Mouse (Mus musculus): Measurements from ENCODE around the gene Cdkl4. TPM values are rescaled to one million over a fixed set of nuclear protein-coding genes. Genes with fewer than 3 reads are reported as not detected.

Gene Cdkl4
- polyA plus RNA-seq, 1 experiment from 2014 or later: 6.3 TPM

DNA sequence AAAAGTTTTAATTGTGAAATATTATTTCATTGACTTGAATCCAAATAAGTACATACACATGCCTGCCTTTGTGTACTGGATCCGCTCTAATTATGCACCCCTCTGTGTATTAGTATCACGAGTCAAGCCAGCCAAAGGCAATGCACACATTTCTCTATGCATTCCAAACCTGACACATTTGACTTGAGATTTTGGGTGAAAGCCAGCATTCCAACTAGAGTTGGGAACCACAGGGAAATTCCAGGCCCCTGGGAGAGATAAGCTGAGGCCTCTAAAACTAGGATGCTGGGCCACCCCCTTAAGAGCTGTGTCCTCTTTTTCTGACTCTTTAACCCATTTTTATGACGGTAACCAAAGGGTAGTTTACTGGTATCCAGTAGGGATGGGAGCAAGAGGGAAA is 88.7 kb downstream of the Cdkl4 start:
- no peak for ATAC-seq

DNA sequence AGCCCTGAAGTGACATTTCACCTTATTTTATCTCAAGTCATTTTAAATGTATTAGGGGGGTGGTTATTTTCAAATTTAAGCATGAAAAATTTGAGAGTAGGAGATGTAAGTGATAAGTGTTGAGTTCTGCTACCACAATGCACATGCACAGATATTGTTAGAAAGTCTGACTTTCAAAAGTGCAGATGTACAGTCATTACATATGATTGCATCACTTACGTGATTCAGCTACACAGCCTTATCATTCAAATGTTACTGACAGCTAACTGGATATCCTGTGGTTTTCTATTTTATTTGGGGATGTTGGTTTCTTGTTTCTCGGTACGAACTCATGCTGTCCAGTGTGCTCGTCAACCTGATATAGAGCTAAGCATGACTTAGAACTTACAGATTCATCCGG is 92.5 kb downstream of the Cdkl4 start:
- Histone ChIP-seq H3K36me3 (ENCODE audit: control insufficient read depth, insufficient read depth, low read length) (no peaks in the 10 kb centered on the region), H3K4me2 (ENCODE audit: low read length) (no peak overlapping the region), H3K27me3 (ENCODE audit: control insufficient read depth, insufficient read depth, low read depth, low read length) (no peaks in the 10 kb centered on the region), H3K4me1 (ENCODE audit: control insufficient read depth, insufficient read depth, low read length) (peaks cover 17% of the 10 kb centered on the region), H3K4me3 (ENCODE audit: low read depth, low read length) (no peak overlapping the region), H3K27ac (ENCODE audit: low read length) (no peak overlapping the region), H3K9ac (ENCODE audit: low read depth, low read length) (no peak overlapping the region), H3K9me3 (replicated peaks; ENCODE audit: control insufficient read depth, low read length, poor library complexity, severe bottlenecking) (no peaks in the 10 kb centered on the region)
- no peak for ATAC-seq
- WGBS: 95% methylated on average over 5 of the region's 5 CpGs

More for the DNA sequence above, 88.7 kb downstream of the Cdkl4 start:
- WGBS: 75% methylated on average over 3 of the region's 3 CpGs
- H3K27me3 ChIP-seq (ENCODE audit: control insufficient read depth, insufficient read depth, low read depth, low read length): no peaks in the 10 kb centered on the region
- no peaks in the 10 kb centered on the region for H3K4me1 ChIP-seq (ENCODE audit: control insufficient read depth, insufficient read depth, low read length)
- H3K27ac ChIP-seq (ENCODE audit: low read length): no peak overlapping the region
- no peak overlapping the region for H3K4me2 ChIP-seq (ENCODE audit: low read length)
- no peaks in the 10 kb centered on the region for H3K9me3 ChIP-seq (replicated peaks; ENCODE audit: control insufficient read depth, low read length, poor library complexity, severe bottlenecking)
- no peak overlapping the region for H3K9ac ChIP-seq (ENCODE audit: low read depth, low read length)
- no peak overlapping the region for H3K4me3 ChIP-seq (ENCODE audit: low read depth, low read length)
- no peaks in the 10 kb centered on the region for H3K36me3 ChIP-seq (ENCODE audit: control insufficient read depth, insufficient read depth, low read length)

DNA sequence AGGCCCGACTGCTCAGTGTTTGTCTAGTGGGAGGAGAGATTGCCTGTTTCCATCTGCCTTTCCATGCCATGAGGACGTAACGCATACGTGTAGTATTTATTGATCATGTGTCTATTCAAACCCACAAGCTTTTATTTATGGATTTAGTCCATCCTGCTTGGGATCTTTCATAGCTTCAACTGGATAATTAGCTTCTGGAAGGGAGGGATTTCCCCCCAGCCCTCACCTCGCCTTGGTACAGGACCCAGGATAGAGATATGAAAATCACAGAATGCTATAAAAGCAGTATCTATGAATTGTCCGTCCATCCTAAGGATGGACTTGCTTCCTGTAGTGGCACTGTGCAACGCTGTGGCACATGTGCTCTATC is 96.8 kb downstream of the Cdkl4 start:
- peak; percentile 1; the same call in 1 of the 2 replicates for ATAC-seq
- Histone ChIP-seq H3K27ac (ENCODE audit: low read length) (peak overlapping the region; percentile 96), H3K4me3 (ENCODE audit: low read depth, low read length) (peak overlapping the region; percentile 80), H3K4me2 (ENCODE audit: low read length) (peak overlapping the region; percentile 73), H3K9me3 (replicated peaks; ENCODE audit: control insufficient read depth, low read length, poor library complexity, severe bottlenecking) (no peaks in the 10 kb centered on the region), H3K36me3 (ENCODE audit: control insufficient read depth, insufficient read depth, low read length) (no peaks in the 10 kb centered on the region), H3K27me3 (ENCODE audit: control insufficient read depth, insufficient read depth, low read depth, low read length) (no peaks in the 10 kb centered on the region), H3K9ac (ENCODE audit: low read depth, low read length) (peak overlapping the region; percentile 97), H3K4me1 (ENCODE audit: control insufficient read depth, insufficient read depth, low read length) (peaks cover 28% of the 10 kb centered on the region)
- WGBS: 20% methylated on average over 7 of the region's 7 CpGs

DNA sequence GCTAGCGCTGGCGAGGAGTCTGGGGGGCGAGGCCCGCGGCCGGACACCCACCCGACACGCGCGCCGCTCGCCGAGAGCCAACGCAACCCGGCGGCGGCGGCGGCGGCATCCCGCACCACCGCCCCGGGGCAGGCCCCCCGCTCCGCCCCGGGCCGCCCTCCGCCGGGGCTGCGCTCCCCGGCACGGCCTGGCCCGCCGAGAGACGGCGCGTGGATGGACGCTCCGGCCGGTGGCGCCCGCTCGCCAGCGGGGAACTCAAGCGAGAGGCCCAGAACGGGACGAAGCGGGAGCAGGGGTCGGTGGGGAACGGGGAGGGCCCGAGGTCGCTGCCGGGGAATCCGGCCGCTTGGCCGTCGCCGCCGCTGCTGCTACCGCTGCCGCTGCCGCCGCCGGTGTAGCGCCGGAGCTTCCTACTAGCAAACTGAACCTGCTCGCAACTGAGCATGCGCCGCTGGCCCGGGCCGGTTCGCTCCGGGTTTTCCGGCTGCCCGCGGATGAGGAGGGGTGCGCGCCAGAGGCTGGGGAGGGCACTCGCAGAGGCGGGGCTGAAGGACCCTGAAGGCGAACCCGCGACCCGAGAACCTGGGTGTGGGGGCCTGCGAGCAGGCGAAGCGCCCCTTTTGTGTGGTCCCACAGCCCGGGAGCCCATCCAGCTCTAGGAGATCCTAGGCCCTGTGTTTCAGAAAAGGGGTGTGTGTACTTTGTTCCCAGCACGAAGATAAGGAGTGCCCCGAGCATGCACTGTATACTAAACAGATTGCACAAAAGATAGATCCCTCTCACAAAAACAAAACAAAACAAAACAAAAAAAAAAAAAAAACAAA is 97.4 kb downstream of the Cdkl4 start, which contains the start of gene Sos1:
Gene Sos1, minus strand, starts transcription at position 423 of the 824 bp plus-strand sequence.
- Histone ChIP-seq H3K4me1 (ENCODE audit: control insufficient read depth, insufficient read depth, low read length) (peaks cover 28% of the 10 kb centered on the region), H3K27ac (ENCODE audit: low read length) (peak within 1 kb of the TSS; percentile 96), H3K4me2 (ENCODE audit: low read length) (peak within 1 kb of the TSS; percentile 73), H3K4me3 (ENCODE audit: low read depth, low read length) (peak within 1 kb of the TSS; percentile 80), H3K36me3 (ENCODE audit: control insufficient read depth, insufficient read depth, low read length) (no peaks in the 10 kb centered on the region), H3K27me3 (ENCODE audit: control insufficient read depth, insufficient read depth, low read depth, low read length) (no peaks in the 10 kb centered on the region), H3K9me3 (replicated peaks; ENCODE audit: control insufficient read depth, low read length, poor library complexity, severe bottlenecking) (no peaks in the 10 kb centered on the region), H3K9ac (ENCODE audit: low read depth, low read length) (peak within 1 kb of the TSS; percentile 97)
- WGBS: under 1% methylated on average over 54 of the region's 90 CpGs
- peak; percentile 85 for ATAC-seq

DNA sequence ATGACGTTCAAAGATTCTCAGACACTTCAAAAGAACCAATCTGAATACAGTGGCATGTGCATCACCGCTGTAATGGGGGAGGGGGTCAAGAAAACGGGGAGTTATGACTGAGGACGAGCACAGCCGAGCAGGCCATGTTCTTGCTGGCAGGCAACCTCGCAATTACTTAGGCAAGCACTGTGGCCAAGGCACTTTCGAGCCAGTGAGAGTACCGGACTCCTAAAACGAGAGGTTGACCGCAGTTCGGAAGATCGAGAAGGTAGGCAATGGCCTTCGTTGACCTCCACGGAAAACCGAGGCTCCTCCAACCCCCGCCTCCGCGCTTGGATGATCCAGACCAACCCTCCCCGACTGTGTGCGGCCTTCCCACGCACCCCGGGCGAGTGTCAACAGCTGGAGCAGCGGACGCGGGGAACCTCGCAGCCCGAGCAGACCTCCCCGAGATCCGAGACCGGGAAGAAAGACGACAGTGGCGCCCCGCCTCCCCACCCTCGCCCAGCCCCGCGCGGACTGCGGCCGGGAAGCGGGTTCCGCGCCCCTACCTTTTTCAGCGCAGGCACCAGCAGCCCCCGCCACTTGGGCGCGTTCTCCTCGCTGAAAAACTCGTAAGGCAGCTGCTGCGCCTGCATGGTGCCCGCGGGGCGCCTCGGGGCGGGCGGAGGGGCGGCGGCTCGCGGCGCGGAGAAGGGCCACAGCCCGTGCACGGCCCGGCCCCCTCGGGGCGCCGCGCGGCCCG is 98.2 kb downstream of the Cdkl4 start:
- ATAC-seq: peak; percentile 34
- WGBS: under 1% methylated on average over 48 of the region's 71 CpGs
- H3K36me3 ChIP-seq (ENCODE audit: control insufficient read depth, insufficient read depth, low read length): no peaks in the 10 kb centered on the region
- peak overlapping the region; percentile 80 for H3K4me3 ChIP-seq (ENCODE audit: low read depth, low read length)
- H3K4me2 ChIP-seq (ENCODE audit: low read length): peak overlapping the region; percentile 73
- peaks cover 28% of the 10 kb centered on the region for H3K4me1 ChIP-seq (ENCODE audit: control insufficient read depth, insufficient read depth, low read length)
- peak overlapping the region; percentile 96 for H3K27ac ChIP-seq (ENCODE audit: low read length)
- H3K9me3 ChIP-seq (replicated peaks; ENCODE audit: control insufficient read depth, low read length, poor library complexity, severe bottlenecking): no peaks in the 10 kb centered on the region
- H3K27me3 ChIP-seq (ENCODE audit: control insufficient read depth, insufficient read depth, low read depth, low read length): no peaks in the 10 kb centered on the region
- H3K9ac ChIP-seq (ENCODE audit: low read depth, low read length): peak overlapping the region; percentile 97

DNA sequence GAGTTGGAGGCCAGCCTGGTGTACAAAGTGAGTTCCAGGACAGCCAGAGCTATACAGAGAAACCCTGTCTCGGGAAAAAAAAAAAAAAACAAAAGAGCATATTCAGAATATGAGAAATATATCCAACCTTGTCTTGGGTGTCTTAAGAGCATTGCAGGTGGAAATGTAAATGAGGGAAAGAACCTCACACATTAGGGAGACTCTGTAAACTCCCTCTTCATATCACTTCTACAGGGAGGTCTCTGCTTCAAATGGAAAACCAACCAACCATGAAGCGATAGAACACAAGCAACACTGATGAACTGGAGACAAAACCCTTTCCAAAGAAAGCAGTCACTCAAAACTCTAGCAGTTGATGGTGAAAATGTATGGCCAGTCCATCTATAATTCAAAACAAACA is 99.9 kb downstream of the Cdkl4 start:
- Histone ChIP-seq H3K36me3 (ENCODE audit: control insufficient read depth, insufficient read depth, low read length) (no peaks in the 10 kb centered on the region), H3K9ac (ENCODE audit: low read depth, low read length) (no peak overlapping the region), H3K4me2 (ENCODE audit: low read length) (no peak overlapping the region), H3K27me3 (ENCODE audit: control insufficient read depth, insufficient read depth, low read depth, low read length) (no peaks in the 10 kb centered on the region), H3K27ac (ENCODE audit: low read length) (no peak overlapping the region), H3K9me3 (replicated peaks; ENCODE audit: control insufficient read depth, low read length, poor library complexity, severe bottlenecking) (no peaks in the 10 kb centered on the region), H3K4me1 (ENCODE audit: control insufficient read depth, insufficient read depth, low read length) (peaks cover 23% of the 10 kb centered on the region), H3K4me3 (ENCODE audit: low read depth, low read length) (no peak overlapping the region)
- WGBS: 88% methylated on average over 2 of the region's 2 CpGs
- no peak for ATAC-seq

DNA sequence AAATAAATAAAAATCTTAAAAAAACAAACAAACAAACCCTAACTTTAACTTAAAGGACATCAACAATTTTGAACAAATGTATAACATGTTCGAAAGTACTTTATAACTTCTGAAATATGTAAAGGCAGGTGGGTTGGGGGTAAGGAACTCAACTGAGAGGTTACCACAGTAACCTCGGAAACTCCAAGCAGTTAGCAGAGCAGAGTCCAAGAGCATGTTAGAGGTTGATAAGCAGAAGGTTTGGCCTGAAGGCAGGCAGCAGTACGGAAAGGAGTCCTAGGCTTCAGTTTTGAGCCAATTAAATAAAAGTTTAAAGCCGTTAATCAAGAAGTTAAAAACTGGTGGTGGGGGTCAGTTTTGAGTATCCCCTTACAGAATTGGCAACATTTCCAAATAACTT is 101.1 kb downstream of the Cdkl4 start:
- peaks cover 19% of the 10 kb centered on the region for H3K4me1 ChIP-seq (ENCODE audit: control insufficient read depth, insufficient read depth, low read length)
- no peak overlapping the region for H3K27ac ChIP-seq (ENCODE audit: low read length)
- WGBS: 96% methylated on average over 4 of the region's 4 CpGs
- no peaks in the 10 kb centered on the region for H3K9me3 ChIP-seq (replicated peaks; ENCODE audit: control insufficient read depth, low read length, poor library complexity, severe bottlenecking)
- no peaks in the 10 kb centered on the region for H3K36me3 ChIP-seq (ENCODE audit: control insufficient read depth, insufficient read depth, low read length)
- no peaks in the 10 kb centered on the region for H3K27me3 ChIP-seq (ENCODE audit: control insufficient read depth, insufficient read depth, low read depth, low read length)
- no peak for ATAC-seq
- H3K4me2 ChIP-seq (ENCODE audit: low read length): no peak overlapping the region
- H3K4me3 ChIP-seq (ENCODE audit: low read depth, low read length): no peak overlapping the region
- no peak overlapping the region for H3K9ac ChIP-seq (ENCODE audit: low read depth, low read length)

All from midbrain, embryonic 16.5 days (tissue).